Mouse (Mus musculus) olfactory bulb, adult 2 months (tissue): Measurements from ENCODE around the gene Gm49368.

Experiments used
- CTCF ChIP-seq: fragments of 200-500 bp; IDR thresholded peaks from 2 replicates; pipeline ENCODE4 v1.5.1; 2012; ENCODE audit warnings: low read depth, mild to moderate bottlenecking, low read length, moderate library complexity; ENCODE audit not compliant: insufficient read depth
- POLR2A ChIP-seq: fragments of 200-500 bp; IDR thresholded peaks from 2 replicates; pipeline ENCODE4 v1.6.1; 2012; ENCODE audit warnings: mild to moderate bottlenecking, low read depth, low read length, moderate library complexity; ENCODE audit not compliant: insufficient read depth

DNA sequence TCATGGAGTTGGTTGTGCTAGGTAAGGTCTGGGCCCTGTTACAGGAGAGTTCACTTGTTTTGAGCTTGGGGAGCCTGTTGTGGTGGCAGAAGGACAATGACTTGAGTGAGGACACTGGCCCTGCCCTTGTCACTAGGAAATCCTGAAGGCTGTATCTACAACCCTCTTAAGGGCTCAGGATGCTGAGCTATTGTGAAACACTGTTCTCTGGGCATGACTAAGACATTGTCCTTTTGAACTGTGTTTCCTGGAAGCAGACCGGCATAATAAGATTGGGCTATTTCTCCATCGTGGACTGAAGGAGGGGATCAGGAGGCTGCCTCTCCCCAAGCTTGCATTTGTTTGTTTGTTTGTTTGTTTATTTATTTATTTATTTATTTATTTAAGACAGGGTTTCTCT lies 43.3 kb upstream of the Gm49368 start:
- TF ChIP-seq CTCF (no peak), POLR2A (no peak)
